Mouse (Mus musculus): ENCODE measurements at regions not wholly inside any gene's neighbourhood (a gene's known extent, or its start where the extent isn't known, plus 50 kb on each side); places are given as distances from the start of the nearest gene placed in this dataset.

DNA sequence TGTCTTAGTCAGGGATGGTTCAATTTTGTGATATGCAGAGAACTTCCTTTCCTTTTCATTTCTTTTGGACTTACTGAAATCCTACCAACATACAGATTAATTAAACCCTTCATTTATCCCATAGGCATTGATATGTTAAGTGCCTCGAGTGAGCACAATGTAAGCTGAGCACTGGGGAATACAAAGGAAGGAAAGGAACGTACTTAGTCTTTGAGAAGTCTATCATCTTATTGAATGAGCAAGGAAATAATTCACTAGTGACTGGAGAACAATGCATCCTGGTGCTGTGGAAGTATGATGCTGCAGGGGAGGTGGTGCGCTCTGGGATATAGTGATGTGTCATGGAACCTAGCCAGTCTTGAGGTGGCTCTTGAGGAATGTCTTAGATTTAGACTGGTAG, 204.9 kb upstream of the Ubash3b start:
- TF ChIP-seq CTCF (IDR thresholded peaks at IDR 0.05; ENCODE audit: control insufficient read depth, insufficient read depth, insufficient replicate concordance, low read depth, low read length) (no peak), POLR2A (IDR thresholded peaks at IDR 0.05; ENCODE audit: control insufficient read depth, low read depth, low read length) (no peak)
